Mouse (Mus musculus): Measurements from ENCODE around the gene Tmprss11a. TPM values are rescaled to one million over a fixed set of nuclear protein-coding genes. Genes with fewer than 3 reads are reported as not detected.

Tmprss11a gene
- polyA plus RNA-seq (2014; fragmentation: Nextera tagmentation; extraction: Ambion mirVana) = not detected in 2 replicates

DNA sequence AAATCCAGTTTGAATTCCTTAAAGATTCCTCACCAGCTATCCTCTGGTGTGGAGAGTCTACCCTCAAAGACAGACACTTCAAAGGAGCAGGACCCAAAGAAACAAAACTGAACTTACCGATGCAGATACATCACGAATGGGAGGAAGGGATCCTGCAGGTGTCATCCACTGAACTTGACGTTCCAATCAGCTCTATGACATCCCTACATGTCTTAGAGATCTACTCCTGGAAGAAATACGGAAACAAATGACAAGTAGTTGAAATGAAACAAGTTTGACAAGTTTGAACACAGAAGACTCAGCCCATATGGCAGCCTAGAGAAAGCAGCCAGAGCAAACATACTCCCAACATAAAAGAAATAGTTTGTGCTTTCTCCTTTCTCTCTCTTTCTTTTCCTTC is at the start of gene Tmprss11a:
Gene Tmprss11a, minus strand, starts transcription at position 101 of the 400 bp plus-strand sequence.
- 84% methylated on average over 4 of the region's 4 CpGs for WGBS
- Histone ChIP-seq H3K4me3 (ENCODE audit: low read depth, low read length) (no peak within 1 kb of the TSS), H3K9me3 (ENCODE audit: control insufficient read depth, low read length) (no peaks in the 10 kb centered on the region), H3K36me3 (ENCODE audit: control insufficient read depth, insufficient read depth, low read length) (no peaks in the 10 kb centered on the region), H3K4me2 (replicated peaks; ENCODE audit: low read depth, low read length) (no peak within 1 kb of the TSS), H3K27me3 (ENCODE audit: control insufficient read depth, insufficient read depth, low read length) (no peaks in the 10 kb centered on the region), H3K27ac (ENCODE audit: low read depth, low read length) (no peak within 1 kb of the TSS), H3K4me1 (replicated peaks; ENCODE audit: control insufficient read depth, insufficient read depth, low read length) (no peaks in the 10 kb centered on the region), H3K9ac (ENCODE audit: low read depth, low read length) (no peak within 1 kb of the TSS)
- no peak for DNase-seq (ENCODE audit: low spot score)
- ATAC-seq (ENCODE audit: low FRiP score) = no peak

DNA sequence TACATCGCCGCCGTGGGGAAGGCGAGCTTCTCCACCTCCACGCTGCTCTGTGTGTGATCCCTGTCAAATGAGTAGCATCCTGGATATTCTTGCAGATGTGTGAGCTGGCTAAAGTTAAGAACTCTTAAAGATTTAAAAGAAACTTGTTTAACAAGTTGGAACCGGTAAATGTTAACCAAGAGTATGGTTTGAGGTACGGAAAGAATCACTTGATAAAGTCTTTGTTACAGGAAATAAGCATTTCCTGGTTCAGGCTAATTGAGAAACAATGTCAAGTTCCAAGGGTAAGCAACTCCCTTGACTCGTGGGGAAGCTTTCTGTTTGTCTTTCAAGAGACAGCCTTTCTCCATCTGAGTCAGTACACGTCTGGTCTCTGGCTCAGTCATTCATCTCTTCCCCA is 49.7 kb upstream of the Tmprss11a start, which contains the start of gene Tmprss11g:
Gene Tmprss11g, minus strand, starts transcription at position 101 of the 400 bp plus-strand sequence.
- Histone ChIP-seq H3K9ac (ENCODE audit: low read depth, low read length) (no peak within 1 kb of the TSS), H3K9me3 (ENCODE audit: control insufficient read depth, low read length) (no peaks in the 10 kb centered on the region)
- no peak for ATAC-seq (ENCODE audit: low FRiP score)

DNA sequence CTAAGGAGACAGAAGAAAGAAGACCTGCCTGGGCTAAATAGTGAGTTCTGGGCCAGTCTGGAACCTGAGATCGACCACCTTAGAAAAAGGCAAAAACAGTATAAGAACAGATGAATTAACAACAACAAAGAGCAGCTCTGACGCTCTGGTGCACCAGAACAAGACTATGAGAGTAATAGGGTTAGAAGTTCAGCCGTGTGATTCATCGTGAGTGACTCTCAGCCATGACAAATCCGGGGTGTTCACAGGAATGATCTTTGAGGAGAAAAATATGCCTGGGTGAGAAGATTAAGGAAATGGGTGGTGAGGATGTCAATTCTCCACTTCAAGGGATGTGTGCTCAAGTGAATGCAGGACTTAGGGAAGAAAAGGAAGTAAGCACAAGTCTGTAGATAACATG is 42.7 kb upstream of the Tmprss11a start:
- no peaks in the 10 kb centered on the region for H3K27me3 ChIP-seq (ENCODE audit: control insufficient read depth, insufficient read depth, low read length)
- no peak overlapping the region for H3K9ac ChIP-seq (ENCODE audit: low read depth, low read length)
- H3K36me3 ChIP-seq (ENCODE audit: control insufficient read depth, insufficient read depth, low read length) = no peaks in the 10 kb centered on the region
- no peaks in the 10 kb centered on the region for H3K9me3 ChIP-seq (ENCODE audit: control insufficient read depth, low read length)
- H3K27ac ChIP-seq (ENCODE audit: low read depth, low read length) = no peak overlapping the region
- 50% methylated on average over 5 of the region's 5 CpGs for WGBS
- H3K4me2 ChIP-seq (replicated peaks; ENCODE audit: low read depth, low read length) = no peak overlapping the region
- ATAC-seq (ENCODE audit: low FRiP score) (no peak), DNase-seq (ENCODE audit: low spot score) (no peak)
- no peaks in the 10 kb centered on the region for H3K4me1 ChIP-seq (replicated peaks; ENCODE audit: control insufficient read depth, insufficient read depth, low read length)
- no peak overlapping the region for H3K4me3 ChIP-seq (ENCODE audit: low read depth, low read length)

More for the DNA sequence above, 49.7 kb upstream of the Tmprss11a start, which contains the start of gene Tmprss11g:
- no peaks in the 10 kb centered on the region for H3K36me3 ChIP-seq (ENCODE audit: control insufficient read depth, insufficient read depth, low read length)
- no peaks in the 10 kb centered on the region for H3K27me3 ChIP-seq (ENCODE audit: control insufficient read depth, insufficient read depth, low read length)
- WGBS = 81% methylated on average over 9 of the region's 9 CpGs
- no peak within 1 kb of the TSS for H3K4me2 ChIP-seq (replicated peaks; ENCODE audit: low read depth, low read length)
- no peak for DNase-seq (ENCODE audit: low spot score)
- H3K4me3 ChIP-seq (ENCODE audit: low read depth, low read length) = no peak within 1 kb of the TSS
- no peak within 1 kb of the TSS for H3K27ac ChIP-seq (ENCODE audit: low read depth, low read length)
- H3K4me1 ChIP-seq (replicated peaks; ENCODE audit: control insufficient read depth, insufficient read depth, low read length) = no peaks in the 10 kb centered on the region

DNA sequence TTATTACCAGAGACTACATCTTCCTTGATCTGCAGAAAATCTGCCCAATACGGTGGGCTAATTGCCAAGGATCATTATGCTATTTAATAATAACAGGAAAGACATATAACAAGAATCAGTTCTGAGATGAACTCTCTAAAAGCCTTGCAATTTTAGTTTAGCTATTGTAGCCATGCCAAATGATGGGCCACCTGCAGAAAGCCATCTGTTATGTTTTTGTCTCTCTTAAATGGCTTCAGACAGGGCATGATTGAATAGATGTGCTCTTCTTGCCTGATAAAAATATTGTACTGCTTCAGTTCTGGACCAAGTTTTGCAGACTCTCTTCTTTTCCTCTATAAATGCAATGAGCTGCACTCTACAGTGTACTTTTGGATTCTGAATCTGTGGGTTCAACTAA is 24.7 kb upstream of the Tmprss11a start:
- Histone ChIP-seq H3K36me3 (ENCODE audit: control insufficient read depth, insufficient read depth, low read length) (no peaks in the 10 kb centered on the region), H3K4me2 (replicated peaks; ENCODE audit: low read depth, low read length) (no peak overlapping the region), H3K4me1 (replicated peaks; ENCODE audit: control insufficient read depth, insufficient read depth, low read length) (no peaks in the 10 kb centered on the region), H3K9me3 (ENCODE audit: control insufficient read depth, low read length) (no peaks in the 10 kb centered on the region), H3K4me3 (ENCODE audit: low read depth, low read length) (no peak overlapping the region), H3K9ac (ENCODE audit: low read depth, low read length) (no peak overlapping the region), H3K27me3 (ENCODE audit: control insufficient read depth, insufficient read depth, low read length) (no peaks in the 10 kb centered on the region), H3K27ac (ENCODE audit: low read depth, low read length) (no peak overlapping the region)
- 83% methylated on average over 1 of the region's 1 CpGs for WGBS
- DNase-seq (ENCODE audit: low spot score) (no peak), ATAC-seq (ENCODE audit: low FRiP score) (no peak)

DNA sequence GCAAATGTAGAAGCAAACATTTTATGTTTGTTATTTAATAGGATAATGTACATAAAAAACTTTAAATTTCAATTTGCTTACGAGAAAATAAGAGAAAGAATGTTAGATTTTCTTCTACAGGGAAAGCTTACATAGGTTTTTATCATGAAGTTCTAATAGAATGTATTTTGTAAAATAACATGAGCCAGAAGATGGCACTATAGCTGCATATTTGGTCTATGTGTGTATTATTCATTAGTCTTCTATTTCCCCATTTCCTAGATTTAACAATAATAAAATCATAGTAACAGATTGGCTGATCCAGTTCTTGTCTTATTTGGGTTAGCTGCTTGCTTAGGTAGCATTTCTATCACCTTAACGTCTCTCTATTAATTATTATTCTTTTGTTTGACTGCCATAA is 13.8 kb upstream of the Tmprss11a start:
- ATAC-seq (ENCODE audit: low FRiP score) (no peak), DNase-seq (ENCODE audit: low spot score) (no peak)
- no peaks in the 10 kb centered on the region for H3K4me1 ChIP-seq (replicated peaks; ENCODE audit: control insufficient read depth, insufficient read depth, low read length)
- no peak overlapping the region for H3K27ac ChIP-seq (ENCODE audit: low read depth, low read length)
- no peaks in the 10 kb centered on the region for H3K27me3 ChIP-seq (ENCODE audit: control insufficient read depth, insufficient read depth, low read length)
- H3K4me3 ChIP-seq (ENCODE audit: low read depth, low read length) = no peak overlapping the region
- H3K36me3 ChIP-seq (ENCODE audit: control insufficient read depth, insufficient read depth, low read length) = no peaks in the 10 kb centered on the region
- H3K9ac ChIP-seq (ENCODE audit: low read depth, low read length) = no peak overlapping the region
- H3K4me2 ChIP-seq (replicated peaks; ENCODE audit: low read depth, low read length) = no peak overlapping the region
- no peaks in the 10 kb centered on the region for H3K9me3 ChIP-seq (ENCODE audit: control insufficient read depth, low read length)
- 82% methylated on average over 2 of the region's 2 CpGs for WGBS

DNA sequence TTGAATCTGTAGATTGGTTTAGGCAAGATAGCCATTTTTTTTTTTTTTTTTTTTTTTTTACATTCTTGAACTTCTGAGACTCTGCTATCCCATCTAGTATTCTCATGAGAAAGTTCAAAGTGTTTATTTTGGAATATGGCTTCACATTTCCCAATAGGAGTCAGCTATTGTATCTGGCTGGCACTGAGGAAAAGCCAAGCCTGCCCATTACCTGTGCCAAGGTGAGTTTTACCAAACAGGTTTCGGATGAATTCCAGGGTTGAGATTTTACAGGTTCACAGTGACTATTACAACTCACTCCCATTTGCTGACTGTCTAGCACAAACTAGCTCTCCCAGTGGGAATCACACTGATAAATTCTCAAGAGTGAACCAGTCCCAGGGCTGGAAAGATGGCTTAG is 13.2 kb upstream of the Tmprss11a start:
- Histone ChIP-seq H3K27ac (ENCODE audit: low read depth, low read length) (no peak overlapping the region), H3K9me3 (ENCODE audit: control insufficient read depth, low read length) (no peaks in the 10 kb centered on the region), H3K27me3 (ENCODE audit: control insufficient read depth, insufficient read depth, low read length) (no peaks in the 10 kb centered on the region), H3K4me1 (replicated peaks; ENCODE audit: control insufficient read depth, insufficient read depth, low read length) (no peaks in the 10 kb centered on the region), H3K4me3 (ENCODE audit: low read depth, low read length) (no peak overlapping the region), H3K9ac (ENCODE audit: low read depth, low read length) (no peak overlapping the region), H3K36me3 (ENCODE audit: control insufficient read depth, insufficient read depth, low read length) (no peaks in the 10 kb centered on the region), H3K4me2 (replicated peaks; ENCODE audit: low read depth, low read length) (no peak overlapping the region)
- WGBS = 89% methylated on average over 1 of the region's 1 CpGs
- DNase-seq (ENCODE audit: low spot score) (no peak), ATAC-seq (ENCODE audit: low FRiP score) (no peak)

DNA sequence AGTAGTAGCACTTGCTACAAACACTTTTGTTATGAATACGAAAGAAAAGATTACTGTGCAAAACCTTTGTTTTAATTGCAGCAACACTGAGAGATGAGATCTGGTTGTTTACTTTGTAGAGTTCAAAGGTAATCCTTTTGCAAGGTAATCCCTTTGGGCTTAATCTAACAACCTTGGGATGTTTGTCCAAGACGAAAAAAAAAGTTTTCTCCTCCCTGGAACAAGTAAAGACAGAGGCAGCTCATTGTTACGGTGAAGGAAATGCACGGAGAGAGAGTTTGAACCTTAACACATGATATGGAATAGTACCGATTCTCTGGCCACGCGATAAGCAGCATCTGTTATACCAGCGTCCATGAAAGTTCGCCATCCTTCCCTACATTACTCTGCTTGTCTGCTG is 5.1 kb upstream of the Tmprss11a start:
- Histone ChIP-seq H3K27ac (ENCODE audit: low read depth, low read length) (no peak overlapping the region), H3K4me2 (replicated peaks; ENCODE audit: low read depth, low read length) (no peak overlapping the region), H3K36me3 (ENCODE audit: control insufficient read depth, insufficient read depth, low read length) (no peaks in the 10 kb centered on the region), H3K27me3 (ENCODE audit: control insufficient read depth, insufficient read depth, low read length) (no peaks in the 10 kb centered on the region), H3K9me3 (ENCODE audit: control insufficient read depth, low read length) (no peaks in the 10 kb centered on the region), H3K4me3 (ENCODE audit: low read depth, low read length) (no peak overlapping the region), H3K9ac (ENCODE audit: low read depth, low read length) (no peak overlapping the region), H3K4me1 (replicated peaks; ENCODE audit: control insufficient read depth, insufficient read depth, low read length) (no peaks in the 10 kb centered on the region)
- no peak for ATAC-seq (ENCODE audit: low FRiP score)
- 86% methylated on average over 9 of the region's 9 CpGs for WGBS
- no peak for DNase-seq (ENCODE audit: low spot score)

DNA sequence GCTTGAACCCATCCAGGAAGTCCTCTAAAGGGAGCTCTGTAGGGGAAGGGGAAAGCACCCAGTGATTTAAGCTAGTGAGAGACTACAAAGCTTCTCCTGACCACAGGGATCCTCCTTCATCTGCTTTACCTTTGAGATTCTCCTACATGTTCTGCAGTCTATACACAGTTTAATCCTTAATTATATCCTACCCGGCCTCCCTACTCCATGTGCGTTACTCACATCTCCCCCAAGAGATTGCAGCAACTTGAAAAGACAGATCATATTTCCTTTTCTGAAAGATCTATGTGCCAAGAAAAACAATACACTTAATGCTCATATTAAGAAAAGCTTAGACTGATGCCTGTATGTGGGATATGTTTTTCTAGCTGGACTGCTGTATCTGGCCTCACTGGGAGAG is 29.5 kb downstream of the Tmprss11a start:
- 72% methylated on average over 2 of the region's 2 CpGs for WGBS
- H3K9ac ChIP-seq (ENCODE audit: low read depth, low read length) = no peak overlapping the region
- ATAC-seq (ENCODE audit: low FRiP score) = no peak

DNA sequence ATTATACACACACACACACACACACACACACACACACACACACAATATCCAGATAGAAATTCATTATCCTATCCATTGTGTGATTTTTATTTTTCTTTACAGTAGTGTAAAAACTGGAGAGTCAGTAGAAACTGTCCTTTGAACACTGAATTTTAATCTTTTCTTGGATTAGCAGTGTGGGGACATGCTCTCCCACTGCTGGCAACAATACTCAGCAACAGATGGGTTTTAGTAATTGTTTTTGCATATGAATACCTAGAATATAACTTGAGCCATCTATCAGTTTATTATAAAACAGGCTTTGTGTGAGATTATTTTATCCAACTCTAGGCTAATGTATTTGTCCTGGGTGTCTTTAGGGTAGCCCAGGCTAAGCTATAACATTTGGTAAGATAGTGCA is 30.2 kb downstream of the Tmprss11a start:
- Histone ChIP-seq H3K36me3 (ENCODE audit: control insufficient read depth, insufficient read depth, low read length) (no peaks in the 10 kb centered on the region), H3K4me3 (ENCODE audit: low read depth, low read length) (no peak overlapping the region), H3K4me1 (replicated peaks; ENCODE audit: control insufficient read depth, insufficient read depth, low read length) (no peaks in the 10 kb centered on the region), H3K9ac (ENCODE audit: low read depth, low read length) (no peak overlapping the region), H3K27me3 (ENCODE audit: control insufficient read depth, insufficient read depth, low read length) (no peaks in the 10 kb centered on the region), H3K27ac (ENCODE audit: low read depth, low read length) (no peak overlapping the region), H3K9me3 (ENCODE audit: control insufficient read depth, low read length) (no peaks in the 10 kb centered on the region), H3K4me2 (replicated peaks; ENCODE audit: low read depth, low read length) (no peak overlapping the region)
- DNase-seq (ENCODE audit: low spot score) (no peak), ATAC-seq (ENCODE audit: low FRiP score) (0 out of 2 replicates have a peak, but pooled peaks have one; percentile 21)

More for the DNA sequence above, 29.5 kb downstream of the Tmprss11a start:
- Histone ChIP-seq H3K27me3 (ENCODE audit: control insufficient read depth, insufficient read depth, low read length) (no peaks in the 10 kb centered on the region), H3K4me3 (ENCODE audit: low read depth, low read length) (no peak overlapping the region), H3K4me2 (replicated peaks; ENCODE audit: low read depth, low read length) (no peak overlapping the region), H3K27ac (ENCODE audit: low read depth, low read length) (no peak overlapping the region), H3K4me1 (replicated peaks; ENCODE audit: control insufficient read depth, insufficient read depth, low read length) (no peaks in the 10 kb centered on the region), H3K9me3 (ENCODE audit: control insufficient read depth, low read length) (no peaks in the 10 kb centered on the region), H3K36me3 (ENCODE audit: control insufficient read depth, insufficient read depth, low read length) (no peaks in the 10 kb centered on the region)
- no peak for DNase-seq (ENCODE audit: low spot score)

Data from hindbrain, embryonic 11.5 days (tissue).